Mouse (Mus musculus) brain, embryonic 18.5 days (tissue): Measurements from ENCODE around the gene Tec.

Experiments used
- DNase-seq: peaks from one replicate; pipeline ENCODE4 v3.0.0-alpha.2; 2012; ENCODE audit warnings: low read depth, low spot score

The Tec gene

GRCm38 (mm10) chr5:72854141-72854990 lies 13.9 kb downstream of the Tec start:
- DNase-seq = no peak

DNA sequence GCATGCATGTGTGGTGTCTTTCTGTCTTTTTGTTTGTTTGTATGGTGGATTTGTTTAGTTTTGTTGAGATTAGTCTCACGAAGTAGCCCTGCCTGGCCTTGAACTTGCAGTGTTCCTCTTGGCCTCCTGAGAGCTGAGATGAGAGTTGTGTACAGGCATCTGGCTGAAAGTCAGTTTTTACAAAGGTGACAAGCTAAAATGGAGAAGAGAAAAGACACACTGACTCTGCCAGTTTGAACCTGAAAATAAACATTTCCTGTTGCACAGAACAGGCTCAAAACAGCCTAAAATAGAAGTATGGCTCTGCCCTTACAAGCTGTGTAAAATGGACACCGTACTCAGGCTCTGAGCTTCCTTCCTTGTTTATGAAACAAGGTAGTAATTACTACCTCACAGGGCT lies 14.9 kb downstream of the Tec start:
- DNase-seq = no peak

DNA sequence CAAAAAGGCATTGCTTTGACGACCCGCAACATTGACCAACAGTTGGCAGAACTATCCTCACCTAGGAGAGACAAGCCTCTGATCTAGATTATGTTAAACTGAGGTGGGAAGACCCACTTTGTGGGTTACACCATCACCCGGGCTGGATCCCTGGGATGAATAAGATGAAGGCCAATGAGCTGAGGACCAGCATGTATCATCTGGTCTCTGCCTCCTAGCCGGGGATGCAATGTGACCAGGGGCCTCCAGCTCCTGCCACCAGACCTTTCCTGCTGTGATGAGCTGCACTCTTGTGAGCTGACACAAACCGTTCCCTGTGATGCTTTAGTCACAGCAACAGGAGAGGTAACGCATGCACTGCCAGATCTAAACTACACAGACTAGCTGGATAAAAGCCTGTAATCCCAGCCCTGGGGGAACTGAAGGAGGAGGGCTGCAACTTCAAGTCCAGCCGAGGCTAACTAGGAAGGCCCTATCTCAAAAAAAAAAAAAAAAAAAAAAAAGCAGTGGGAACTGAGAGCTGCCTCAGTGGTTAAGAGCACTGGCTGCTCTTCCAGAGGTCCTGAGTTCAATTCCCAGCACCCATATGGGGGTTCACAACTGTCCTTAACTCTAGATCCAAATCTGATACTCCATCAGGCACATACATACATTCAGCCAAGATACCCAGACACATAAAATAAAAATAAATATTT lies 15.8 kb downstream of the Tec start:
- no peak for DNase-seq

- no peak for DNase-seq
These were observed 16.6 kb downstream of the Tec start for GRCm38 (mm10) chr5:72851674-72852098.

GRCm38 (mm10) chr5:72850926-72851673 lies 17.2 kb downstream of the Tec start:
- DNase-seq = no peak

GRCm38 (mm10) chr5:72848889-72849435 lies 19.3 kb downstream of the Tec start:
- DNase-seq = no peak

DNA sequence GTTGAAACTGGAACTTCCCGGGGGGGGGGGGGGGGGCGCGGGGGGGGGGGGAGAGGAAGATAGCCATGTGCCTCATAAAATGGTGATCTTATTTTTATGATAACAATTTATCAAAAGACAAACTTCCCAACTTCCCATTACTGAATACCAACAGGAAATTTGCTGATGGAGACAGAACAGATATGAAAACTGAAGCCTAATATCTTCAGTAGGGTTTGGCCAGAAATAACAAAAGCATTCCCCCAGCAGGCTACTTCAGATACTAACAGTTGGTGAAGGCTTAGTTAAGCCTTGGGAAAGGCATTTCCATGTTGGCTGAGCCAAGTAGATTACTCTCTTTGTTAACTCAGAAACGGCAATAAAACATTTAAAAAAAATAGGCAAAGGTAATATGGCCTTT lies 21.6 kb downstream of the Tec start:
- no peak for DNase-seq

- peak; percentile 54 for DNase-seq
These were observed 22.2 kb downstream of the Tec start for GRCm38 (mm10) chr5:72845928-72846630.

- no peak for DNase-seq
These were observed 23.3 kb downstream of the Tec start for GRCm38 (mm10) chr5:72844776-72845495.

DNA sequence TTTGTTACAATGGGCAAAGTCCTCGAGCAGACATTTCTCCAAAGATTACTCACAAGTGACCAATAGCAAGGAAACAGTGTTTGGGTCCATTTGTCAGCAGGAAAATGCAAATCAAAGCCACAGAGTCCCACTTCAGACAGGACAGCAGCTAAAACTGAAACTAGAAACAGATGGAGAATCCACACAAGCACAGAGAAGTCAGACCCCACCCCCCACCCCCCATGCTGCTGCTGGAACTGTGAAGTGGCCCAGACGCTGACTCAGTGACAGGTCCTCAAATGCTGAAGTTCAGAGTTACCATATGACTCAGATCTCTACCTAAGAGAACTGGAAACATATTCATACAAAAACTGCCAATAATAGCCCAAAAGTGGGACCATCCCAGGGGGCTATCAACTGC lies 24.0 kb downstream of the Tec start:
- no peak for DNase-seq

GRCm38 (mm10) chr5:72839655-72840054 lies 28.6 kb downstream of the Tec start:
- no peak for DNase-seq

DNA sequence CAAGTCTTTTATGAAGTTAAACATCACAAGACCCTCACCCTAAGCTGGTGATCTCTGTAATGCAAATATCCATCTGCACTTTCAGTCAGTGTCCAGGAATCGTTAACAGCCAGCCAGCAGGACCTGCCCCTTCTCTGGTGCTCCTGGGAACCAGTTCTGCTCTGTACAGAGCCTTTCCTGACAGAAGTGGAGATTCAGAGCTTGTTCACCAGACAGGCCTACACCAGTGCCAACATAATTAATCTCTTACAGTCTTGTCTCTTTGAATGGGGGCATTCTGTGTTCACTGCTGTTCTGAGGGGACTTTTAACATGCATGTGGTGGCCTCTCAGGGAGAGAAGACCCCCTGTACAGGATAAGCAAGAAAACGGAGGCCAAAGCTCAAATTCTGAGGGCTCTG lies 29.3 kb downstream of the Tec start:
- no peak for DNase-seq

GRCm38 (mm10) chr5:72835656-72836055 lies 32.6 kb downstream of the Tec start:
- no peak for DNase-seq

- no peak for DNase-seq
These were observed 35.1 kb downstream of the Tec start for GRCm38 (mm10) chr5:72832904-72833765.

DNA sequence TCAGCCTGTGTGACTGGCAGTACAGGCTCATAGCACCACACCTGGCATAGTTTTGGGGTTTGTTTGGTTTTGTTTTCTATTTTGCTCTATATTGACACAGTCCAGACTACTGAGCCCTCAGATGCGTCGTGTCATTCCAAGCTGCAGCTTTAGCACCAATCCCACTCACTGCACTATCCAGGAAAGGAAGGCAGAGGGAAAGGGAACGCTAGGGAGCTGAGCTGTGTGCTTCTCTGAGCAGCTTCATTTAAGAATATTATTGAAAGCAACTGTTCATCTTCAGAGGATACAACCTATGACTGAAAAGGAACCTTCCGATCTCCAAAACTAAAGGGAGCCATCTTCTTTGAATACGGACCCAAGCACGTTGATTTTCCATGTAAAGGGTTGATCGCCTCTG lies 36.1 kb downstream of the Tec start:
- DNase-seq = no peak

DNA sequence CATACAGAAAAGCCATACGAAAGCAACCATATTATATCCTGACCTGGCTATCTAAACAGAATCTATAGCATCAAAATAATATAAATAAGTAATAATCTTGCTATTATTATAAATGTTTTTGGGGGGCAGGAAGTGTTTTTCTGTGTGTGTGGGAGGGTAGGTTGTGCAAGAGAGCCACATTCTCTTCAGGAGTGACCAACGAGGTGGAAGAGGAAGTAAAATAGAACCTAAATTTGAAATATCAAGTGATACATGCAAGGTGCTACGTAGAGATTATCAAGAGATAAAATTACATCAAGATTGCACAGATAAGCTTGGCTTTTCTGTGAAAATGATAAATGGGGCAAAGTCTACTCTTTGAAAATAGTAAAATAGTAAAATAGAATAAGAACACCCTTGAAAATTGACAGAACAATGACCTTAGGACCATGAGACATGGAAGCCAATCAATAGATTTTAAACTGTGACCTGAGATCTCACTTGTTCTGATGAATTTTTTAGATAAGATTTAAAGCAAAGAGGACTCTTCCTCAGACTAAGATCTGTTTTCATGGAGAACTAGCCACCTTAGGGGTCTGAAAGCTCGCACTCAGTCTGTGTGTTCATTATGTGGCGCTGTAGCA lies 37.2 kb downstream of the Tec start:
- no peak for DNase-seq

DNA sequence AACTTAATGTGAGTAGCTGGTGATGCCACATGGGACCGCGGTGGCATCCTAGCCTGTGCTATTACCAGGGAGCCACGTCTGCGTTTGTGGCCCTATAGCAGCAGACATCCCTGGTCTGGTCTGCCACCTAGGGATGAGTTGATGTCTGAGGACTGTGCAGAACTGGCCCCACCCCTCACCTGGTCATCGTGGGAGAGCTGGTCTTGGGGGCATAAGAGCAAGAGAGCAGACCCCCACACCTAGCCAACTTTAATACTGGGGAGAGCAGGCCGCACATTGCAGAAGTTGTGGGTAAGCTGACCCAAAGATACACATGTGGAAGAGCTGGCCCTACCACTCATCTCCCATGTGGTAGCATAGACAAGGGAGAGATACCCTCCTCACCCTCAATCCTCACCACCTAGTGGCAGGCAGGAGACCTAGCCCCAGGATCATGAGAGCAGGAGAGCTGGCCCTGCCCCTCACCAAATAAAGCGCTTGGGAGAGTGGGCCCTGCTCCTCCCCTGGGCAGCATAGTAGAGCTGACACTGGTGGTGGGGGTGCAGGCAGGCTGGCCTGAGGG lies 38.7 kb downstream of the Tec start:
- DNase-seq = no peak

DNA sequence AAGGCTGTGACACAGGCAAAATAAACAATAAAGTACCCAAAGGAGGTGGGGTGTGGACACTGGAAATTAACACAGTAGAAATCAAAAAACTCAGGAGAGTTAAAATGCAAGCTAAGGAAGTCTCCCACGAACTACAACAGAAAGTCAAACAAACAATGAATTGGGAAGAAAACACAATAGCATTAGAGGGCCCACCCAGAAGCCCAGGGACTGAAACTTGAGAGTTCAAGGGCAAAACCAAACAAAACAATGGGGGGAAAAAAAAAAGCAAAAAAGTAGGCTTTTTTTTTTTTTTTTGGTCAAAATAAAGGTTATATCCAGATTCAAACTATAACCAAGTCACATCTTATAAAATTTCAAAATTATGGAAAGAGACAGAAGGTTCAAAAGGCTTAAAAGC lies 39.9 kb downstream of the Tec start:
- DNase-seq = no peak

DNA sequence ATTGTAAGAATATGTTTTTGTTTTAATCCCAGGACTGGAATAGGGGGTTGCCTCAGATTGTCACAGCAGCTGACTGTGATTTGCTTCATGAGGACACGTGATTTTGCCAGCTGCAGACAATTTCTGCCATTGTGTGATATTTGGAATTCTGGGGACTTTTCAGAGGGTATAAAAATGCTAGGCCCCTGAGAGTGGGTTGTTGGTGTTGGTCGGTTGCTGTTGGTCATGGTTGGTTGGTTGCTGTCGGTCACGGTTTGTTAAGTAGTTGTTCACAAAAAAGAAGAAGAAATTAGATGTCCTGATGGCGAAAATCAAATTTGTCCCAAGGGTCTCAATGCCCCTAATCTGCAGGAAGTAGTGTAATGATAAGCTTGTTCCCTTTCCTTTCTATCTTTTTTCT lies 40.8 kb downstream of the Tec start:
- DNase-seq = no peak
